Mouse (Mus musculus) spleen, postnatal 4 days (tissue): ENCODE measurements around the gene Klhl5.
A peak's percentile ranks its signal among the peaks of the same experiment; 100 is the strongest.

ENCODE experiments used
- DNase-seq, 2 experiments: peaks; one replicate each; pipeline ENCODE4 v3.0.0; 2022; ENCODE audit warnings: low spot score in 2 of 2

Klhl5 gene

GRCm38 (mm10) chr5:65106876-65107772 lies at the start of gene Klhl5:
TSS of gene Klhl5 (plus strand) at chr5:65107539.
- DNase-seq = peak; percentile 86 to 95

- DNase-seq = no peak
Measured at GRCm38 (mm10) chr5:65057596-65057995, 49.7 kb upstream of the Klhl5 start.

DNA sequence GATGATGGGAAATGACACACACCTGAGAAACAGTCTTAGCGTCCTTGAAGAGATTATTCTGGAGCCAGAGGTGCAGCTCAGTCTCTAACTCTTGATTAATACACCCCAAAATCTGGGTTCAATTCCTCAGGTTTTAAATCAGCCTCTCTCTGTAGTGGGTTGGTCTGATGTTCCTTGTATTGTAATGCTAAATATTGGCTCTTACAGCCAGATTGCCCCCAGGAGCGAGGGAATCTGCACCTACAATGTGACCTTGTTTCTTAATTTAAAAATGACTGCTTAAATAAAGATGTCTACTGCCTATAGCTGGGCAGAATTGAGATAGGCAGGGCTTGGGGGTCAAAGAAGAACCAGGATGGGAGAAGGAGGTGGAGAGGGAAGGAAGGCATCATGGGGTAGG lies 47.5 kb upstream of the Klhl5 start:
- no peak for DNase-seq

- no peak for DNase-seq
Measured at GRCm38 (mm10) chr5:65062236-65062635, 45.1 kb upstream of the Klhl5 start.

DNA sequence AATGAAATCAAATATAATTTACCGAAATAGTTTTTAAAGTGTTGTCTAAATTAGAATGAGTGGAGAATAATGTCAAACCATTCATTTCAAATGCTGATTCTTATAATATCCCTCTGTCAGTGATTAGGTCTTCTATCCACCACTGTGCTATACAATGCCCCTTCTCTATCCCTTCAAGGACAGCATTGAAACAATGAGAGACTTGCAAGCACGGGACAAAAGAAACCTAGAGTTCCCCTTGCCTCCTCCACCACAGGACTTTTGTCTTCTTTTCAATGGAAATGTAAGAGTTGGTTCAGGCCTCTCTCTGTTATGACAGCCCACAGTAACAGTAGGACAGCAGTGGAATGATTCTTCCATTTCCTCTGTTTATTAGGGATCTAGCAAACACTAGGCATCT lies 44.1 kb upstream of the Klhl5 start:
- no peak for DNase-seq

DNA sequence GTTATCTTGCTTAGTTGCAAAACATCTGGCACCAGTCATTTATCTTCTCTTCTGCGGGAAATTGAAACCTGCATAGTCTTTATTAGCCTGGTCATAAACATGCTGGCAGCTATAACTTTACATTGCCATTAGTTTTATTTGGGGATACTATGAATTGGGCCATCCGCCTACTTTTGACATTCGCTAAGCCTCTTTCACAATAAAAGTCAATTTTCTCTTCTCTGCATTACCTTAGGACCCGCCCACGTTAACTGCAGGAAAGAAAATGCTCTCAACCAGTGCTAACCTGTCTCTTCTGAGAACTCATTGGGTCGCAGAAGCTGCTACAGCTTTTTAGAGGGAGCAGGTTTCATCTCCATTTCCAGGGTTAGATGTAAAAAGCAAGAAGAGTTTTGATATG lies 39.2 kb upstream of the Klhl5 start:
- DNase-seq = no peak

DNA sequence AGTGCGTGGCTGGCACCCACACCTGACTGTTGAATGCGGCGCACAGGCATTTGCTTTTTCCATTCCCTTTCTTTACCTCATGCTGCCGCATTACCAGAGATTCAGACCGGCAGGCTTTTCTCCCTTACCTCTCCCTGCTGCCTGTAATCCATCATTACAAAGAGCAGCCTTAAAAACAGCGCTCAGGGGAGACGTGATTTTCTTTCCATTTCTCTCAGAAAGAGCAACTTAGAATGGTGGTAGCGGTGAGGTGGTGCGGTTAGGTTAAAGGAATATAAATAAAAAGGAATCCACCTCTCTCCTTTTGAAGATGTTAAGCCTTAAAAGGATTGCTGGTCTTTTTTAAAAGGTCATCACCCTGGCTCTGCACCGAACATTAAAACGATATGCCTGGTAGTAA lies 37.5 kb upstream of the Klhl5 start:
- no peak for DNase-seq

DNA sequence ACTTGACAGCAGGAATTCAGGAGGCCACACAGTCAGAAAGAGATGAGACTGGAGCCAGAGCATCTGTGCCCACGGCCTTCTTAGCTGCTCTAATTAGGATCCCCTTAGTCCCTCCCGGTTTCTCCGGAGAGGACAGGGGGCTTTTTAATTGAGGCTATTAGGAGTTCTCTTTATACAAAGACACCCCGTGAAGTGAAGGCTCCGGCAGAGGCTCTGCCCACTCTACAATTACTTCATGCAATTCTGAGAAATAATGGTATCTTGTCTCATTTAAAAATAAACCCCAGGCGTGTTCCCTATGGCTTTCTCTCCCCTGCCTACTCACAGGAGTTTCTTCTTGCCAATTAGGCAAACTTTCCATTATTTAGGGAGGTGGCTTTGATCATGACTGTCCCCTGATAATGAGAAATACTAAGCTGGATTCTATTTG lies 35.6 kb upstream of the Klhl5 start:
- DNase-seq = no peak

- no peak for DNase-seq
Measured at GRCm38 (mm10) chr5:65073247-65073646, 34.1 kb upstream of the Klhl5 start.

- DNase-seq = no peak
Measured at GRCm38 (mm10) chr5:65074693-65075092, 32.6 kb upstream of the Klhl5 start.

- no peak for DNase-seq
Measured at GRCm38 (mm10) chr5:65076087-65076486, 31.3 kb upstream of the Klhl5 start.

DNA sequence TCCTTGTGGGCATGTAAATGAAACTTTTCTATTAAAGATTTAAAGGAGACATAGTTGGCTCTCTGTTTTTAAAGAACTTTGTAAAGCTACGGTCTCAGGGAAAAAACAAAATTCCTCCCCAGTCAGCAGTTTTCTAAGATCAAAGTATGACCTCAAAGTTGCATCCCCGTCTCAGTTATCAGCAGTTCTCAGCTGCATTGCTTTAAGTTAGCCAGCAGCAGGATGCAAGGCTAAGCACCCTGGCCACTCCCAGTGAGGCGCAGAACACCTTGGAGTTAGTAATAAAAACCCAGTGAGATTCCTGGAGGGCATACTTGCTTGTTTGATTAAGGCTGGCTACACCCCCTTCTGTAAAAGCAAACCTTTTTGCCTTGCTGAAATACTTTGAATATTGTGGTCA lies 30.6 kb upstream of the Klhl5 start:
- DNase-seq = no peak

DNA sequence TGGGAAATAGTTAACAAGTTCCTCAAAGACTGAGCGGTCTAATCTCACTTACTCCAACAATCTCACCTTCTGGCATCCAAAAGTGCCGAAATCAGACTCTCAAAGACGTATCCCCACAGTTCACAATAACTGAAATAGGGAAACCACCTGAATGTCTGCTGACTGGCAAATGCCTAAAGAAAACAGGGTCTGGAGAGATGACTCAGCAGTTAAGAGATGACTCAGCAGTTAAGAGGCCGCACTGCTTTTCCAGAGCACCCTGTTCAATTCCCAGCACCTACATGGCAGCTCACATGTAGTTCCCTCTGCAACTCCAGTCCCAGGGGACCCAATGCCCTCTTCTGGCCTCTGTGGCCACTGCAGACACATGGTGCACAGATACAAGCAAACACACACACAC lies 29.3 kb upstream of the Klhl5 start:
- DNase-seq = no peak

DNA sequence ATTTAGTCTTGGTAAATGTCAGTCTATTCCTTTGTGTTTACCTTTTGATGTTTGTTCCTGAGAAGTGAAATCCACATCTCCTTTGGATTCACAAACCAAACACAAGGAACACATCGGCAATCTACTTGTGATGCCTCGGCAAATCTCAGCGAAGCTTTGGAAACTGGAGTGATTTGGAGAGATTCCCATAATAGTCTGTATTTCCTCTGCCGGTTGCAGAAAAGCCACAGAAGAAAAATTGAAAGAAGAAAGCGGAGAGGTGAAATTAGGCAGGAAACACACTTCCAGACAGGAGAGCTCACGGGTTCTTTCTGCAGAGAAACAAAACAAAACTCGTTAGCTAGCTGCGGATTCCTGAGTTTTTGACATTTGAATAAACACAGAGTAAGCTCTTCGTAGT lies 27.5 kb upstream of the Klhl5 start:
- DNase-seq = no peak

DNA sequence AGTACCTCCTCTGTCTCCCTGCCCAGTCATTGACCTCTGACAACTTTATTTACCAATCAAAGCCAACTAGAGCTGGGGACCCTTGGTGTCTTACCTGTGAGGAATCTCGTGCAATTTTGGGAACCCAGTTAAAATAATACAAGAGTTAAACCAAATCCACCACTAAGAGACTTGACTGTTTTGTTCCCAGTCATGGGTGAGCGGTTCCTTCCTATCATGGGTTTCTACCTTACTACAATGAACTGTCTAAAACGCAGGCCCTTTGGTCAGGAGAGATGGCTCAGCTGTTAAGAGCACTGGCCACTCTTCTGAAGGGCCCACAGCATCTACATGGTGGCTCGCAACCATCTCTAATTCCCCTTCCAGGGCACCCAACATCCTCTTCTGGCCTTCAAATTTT lies 25.5 kb upstream of the Klhl5 start:
- no peak for DNase-seq

- DNase-seq = no peak
Measured at GRCm38 (mm10) chr5:65086522-65086921, 20.8 kb upstream of the Klhl5 start.

DNA sequence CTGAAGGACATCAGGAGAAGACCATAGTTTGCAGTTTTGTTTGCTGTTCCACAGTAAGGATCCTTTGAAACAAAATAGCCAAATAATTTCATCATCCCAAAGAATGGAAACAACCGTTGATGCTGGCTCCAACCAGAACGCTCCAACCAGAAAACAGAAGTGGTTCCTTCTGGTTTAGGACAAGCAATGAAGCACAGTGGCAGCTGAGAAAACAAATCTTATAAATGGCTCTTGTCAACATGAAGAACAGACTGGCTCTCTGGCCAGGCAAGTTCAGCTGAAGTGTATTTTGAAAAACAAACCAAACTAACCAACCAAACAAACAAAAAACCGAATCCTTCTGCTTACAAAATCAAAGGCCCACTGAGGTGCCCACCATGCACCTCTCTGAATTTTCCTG lies 17.6 kb upstream of the Klhl5 start:
- DNase-seq = no peak

GRCm38 (mm10) chr5:65091184-65091858 lies 16.0 kb upstream of the Klhl5 start:
- no peak for DNase-seq

GRCm38 (mm10) chr5:65091921-65092320 lies 15.4 kb upstream of the Klhl5 start, which contains the start of gene Tmem156:
TSS of gene Tmem156 (minus strand) at chr5:65092132.
- no peak for DNase-seq

DNA sequence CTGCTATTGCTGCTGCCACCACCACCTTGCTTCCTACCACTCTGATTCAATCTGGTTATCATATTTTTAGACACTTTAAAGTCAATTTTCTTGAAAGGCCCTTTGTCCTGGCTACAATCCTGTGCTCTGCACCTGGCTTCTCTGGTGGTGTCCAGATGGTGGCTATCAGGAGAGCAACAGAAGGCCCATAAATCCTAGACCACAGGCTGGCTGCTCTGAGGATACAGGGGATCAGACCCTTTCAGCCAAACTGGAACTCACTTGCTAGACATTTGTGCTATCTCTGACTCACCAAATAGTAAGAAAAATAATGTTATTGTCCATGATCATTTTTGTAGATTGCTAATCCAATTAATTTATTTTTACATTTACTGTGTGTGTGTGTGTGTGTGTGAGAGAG lies 13.6 kb upstream of the Klhl5 start:
- no peak for DNase-seq

- DNase-seq = no peak
Measured at GRCm38 (mm10) chr5:65094902-65095545, 12.3 kb upstream of the Klhl5 start.

GRCm38 (mm10) chr5:65096082-65096481 lies 11.3 kb upstream of the Klhl5 start:
- DNase-seq = no peak

GRCm38 (mm10) chr5:65096805-65097204 lies 10.5 kb upstream of the Klhl5 start:
- no peak for DNase-seq
